Mouse (Mus musculus): ENCODE measurements at regions not wholly inside any gene's neighbourhood (a gene's known extent, or its start where the extent isn't known, plus 50 kb on each side); places are given as distances from the start of the nearest gene placed in this dataset.

GRCm38 (mm10) chr8:79828763-79829542, 117.3 kb downstream of the Anapc10 start:
- no peak for DNase-seq (ENCODE audit: low spot score)

GRCm38 (mm10) chr8:79829543-79829890, 117.9 kb downstream of the Anapc10 start:
- no peak for DNase-seq (ENCODE audit: low spot score)

- no peak for DNase-seq (ENCODE audit: low spot score)
These were observed 118.5 kb downstream of the Anapc10 start for GRCm38 (mm10) chr8:79829941-79830633.

- DNase-seq (ENCODE audit: low spot score): no peak
These were observed 127.3 kb downstream of the Anapc10 start for GRCm38 (mm10) chr8:79838961-79839360.

GRCm38 (mm10) chr8:79849982-79850514, 138.4 kb downstream of the Anapc10 start:
- DNase-seq (ENCODE audit: low spot score): no peak

- no peak for DNase-seq (ENCODE audit: low spot score)
These were observed 138.9 kb downstream of the Anapc10 start for GRCm38 (mm10) chr8:79850519-79850918.

- DNase-seq (ENCODE audit: low spot score): no peak
These were observed 160.9 kb downstream of the Anapc10 start for GRCm38 (mm10) chr8:79872416-79873077.

GRCm38 (mm10) chr8:79907971-79908370, 149.8 kb downstream of the Hhip start:
- DNase-seq (ENCODE audit: low spot score): peak; percentile 10

Measured in ovary, postnatal 14 days (tissue).